Mouse (Mus musculus): ENCODE measurements at regions not wholly inside any gene's neighbourhood (a gene's known extent, or its start where the extent isn't known, plus 50 kb on each side); places are given as distances from the start of the nearest gene placed in this dataset.

DNA sequence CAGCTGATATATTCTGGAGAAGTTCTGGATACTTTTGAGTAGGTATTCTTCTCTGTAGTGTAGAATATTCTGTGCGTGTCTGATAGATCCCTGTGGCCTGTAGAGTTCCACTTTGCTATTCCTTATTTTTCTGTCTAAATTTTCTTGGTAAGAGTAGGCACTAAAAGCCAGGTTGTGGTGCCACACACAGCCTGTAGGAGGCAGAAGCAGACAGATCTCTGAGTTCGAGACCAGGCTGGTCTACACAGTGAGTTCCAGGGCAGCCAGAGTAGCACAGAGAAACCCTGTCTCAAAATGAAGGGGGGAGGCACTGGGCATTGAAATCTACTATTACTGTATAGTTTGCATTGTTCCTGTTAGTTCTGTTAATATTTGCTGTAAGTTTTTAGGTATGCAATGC is 147.4 kb downstream of the Icos start:
- no peak for ATAC-seq (replicated peaks; ENCODE audit: low FRiP score, poor library complexity, severe bottlenecking)

DNA sequence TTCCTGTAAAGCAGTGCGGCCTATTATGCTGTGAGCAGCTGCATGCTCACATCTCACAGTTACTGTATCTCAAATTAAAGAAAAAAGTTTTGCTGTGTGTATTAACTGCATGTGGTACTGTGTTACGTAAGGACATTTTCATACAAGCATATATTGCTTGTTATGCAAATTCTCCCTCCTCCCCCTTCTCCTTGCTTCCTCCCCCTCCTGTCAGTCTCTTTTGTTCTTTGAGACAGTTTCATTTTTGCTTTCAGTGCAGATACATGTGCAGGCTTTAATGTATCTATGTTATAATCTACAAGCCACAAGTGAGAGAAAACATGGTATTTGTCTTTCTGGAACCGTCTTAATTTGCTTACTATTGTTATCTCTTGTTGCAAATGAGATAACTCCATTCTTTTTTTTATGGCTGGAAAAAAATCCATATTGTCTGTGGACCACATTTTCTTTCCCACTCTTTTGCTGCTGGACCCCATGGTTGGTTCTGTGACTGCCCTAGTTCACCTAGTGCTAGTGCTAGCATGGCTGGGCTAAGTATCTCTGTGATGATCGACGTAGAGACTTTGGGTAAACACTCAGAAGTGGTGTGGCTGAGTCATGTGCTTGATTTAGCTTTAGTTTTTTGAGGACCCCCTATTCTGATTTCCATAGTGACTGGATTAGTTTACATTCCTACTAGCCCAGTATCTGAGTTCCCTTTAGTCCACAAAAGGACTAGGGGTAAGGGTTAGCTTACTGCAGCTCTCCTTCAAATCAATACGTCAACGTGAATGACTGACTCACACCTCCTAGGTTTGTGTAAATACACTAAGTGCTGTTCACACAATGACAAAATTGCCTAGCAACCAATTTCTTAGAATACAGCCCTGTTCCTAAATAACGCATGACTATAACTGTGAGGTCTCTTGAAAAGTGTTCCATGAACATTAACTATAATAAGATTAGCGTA is 158.1 kb downstream of the Icos start:
- no peak for ATAC-seq (replicated peaks; ENCODE audit: low FRiP score, poor library complexity, severe bottlenecking)

DNA sequence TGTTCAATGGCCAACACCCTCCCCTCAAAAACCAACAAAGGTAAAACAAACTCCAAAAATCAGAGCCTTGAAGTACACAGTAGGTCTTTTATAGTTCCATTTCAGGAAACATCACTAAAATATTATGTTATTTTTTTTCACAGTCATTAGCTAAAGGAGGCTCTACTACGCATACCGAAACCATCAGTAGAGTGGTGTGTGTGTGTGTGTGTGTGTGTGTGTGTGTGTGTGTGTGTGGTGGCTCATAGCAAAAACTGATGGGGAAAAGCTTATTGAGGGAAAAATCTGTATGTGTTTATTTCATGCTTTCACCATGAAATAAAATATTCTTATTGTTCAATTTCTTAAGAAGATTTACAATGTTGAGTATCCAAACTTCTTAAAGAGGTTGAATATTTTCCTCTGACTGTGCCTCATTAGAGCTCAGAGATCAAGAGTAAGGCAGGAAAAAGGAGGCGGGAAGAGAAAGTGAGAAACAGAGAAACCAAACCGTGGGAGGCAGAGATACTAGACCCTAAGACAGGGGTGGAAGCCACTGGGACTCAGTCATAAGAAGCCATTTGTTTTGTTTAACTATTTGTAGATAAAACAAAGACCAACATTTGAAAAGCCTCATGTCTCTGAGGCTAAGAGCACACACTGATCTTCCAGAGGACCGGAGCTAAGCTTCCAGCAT is 159.6 kb downstream of the Icos start:
- no peak for ATAC-seq (replicated peaks; ENCODE audit: low FRiP score, poor library complexity, severe bottlenecking)

DNA sequence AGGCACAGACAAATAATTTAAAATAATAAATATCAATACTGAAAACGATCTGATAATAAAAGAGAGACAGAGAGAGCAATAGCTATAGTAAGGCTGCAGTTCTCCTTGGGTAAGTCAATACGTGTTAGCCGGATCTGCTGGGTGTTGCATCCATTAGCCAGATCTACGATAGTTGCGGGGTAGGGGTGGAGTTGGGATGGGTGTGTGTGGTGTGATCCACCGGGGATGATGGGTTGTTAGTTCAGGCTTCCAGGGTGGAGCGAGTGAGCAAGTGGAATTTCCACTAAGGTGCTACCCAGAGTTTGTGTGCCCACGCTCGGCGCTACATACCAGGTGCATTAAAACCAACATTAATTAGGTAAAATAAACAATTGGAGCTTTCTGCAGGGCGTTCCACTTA is 160.2 kb downstream of the Icos start:
- ATAC-seq (replicated peaks; ENCODE audit: low FRiP score, poor library complexity, severe bottlenecking): no peak

DNA sequence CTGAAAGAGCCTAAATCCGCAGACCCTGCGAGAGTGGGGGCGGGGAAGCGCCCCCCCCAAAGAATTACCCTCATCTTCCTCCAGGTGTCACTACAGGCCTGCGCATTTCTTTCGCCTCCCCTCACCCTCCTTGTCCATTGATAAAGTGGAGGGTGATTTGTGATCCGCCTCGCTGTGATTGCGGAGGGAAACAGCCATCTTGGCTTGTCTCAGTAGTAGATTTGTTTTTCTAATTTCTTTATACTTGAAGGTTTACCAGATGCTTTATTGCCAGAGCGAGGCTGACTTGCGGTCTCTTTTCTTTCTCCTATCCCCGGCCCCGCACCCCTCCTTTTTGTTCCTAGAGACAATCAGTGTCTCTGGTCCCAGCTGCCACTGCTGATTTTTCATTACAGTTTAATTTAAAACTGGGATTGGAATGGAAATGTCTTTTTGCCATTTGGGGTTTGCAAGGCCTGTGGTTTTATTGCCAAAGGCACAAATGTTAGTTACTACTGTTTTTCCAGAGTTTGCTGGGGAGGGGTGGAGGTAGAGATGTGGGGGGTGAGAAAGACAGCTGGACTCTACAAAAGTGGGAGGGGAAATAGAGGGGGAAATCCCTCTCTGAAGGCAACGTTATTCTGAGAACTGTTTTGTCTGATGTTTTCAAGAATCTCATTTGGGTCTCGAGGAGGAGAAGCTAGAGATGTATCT is 161.7 kb downstream of the Icos start:
- ATAC-seq (replicated peaks; ENCODE audit: low FRiP score, poor library complexity, severe bottlenecking): no peak

DNA sequence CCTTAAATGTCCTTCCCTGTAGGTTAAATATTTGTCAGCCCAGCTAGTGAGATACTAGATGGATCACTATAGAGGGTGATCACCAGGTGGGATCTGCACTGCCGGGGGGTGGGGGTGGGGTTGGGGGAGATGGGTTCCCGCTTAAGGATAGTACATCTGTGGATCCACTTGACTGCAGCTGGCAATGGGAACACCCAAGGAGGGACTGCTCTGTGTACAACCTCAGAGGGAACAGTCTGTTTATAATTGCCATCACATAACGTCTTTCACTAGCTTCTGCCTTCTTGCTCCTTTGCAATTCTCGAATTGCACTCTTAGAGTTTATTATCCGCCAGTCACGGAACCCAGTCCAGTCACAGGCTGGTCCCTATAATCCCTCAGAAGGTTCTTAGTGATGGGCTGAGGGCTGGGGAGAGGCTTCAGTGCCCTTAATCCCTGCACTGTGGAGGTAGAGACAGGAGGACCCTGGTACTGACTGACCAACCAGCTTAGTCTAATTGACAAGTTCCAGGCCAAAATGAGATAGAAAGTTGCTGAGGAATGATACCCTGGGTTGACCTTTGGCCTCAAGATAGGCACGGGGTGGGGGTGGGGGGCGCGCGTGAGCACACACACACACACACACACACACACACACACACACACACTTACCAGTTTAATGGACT is 162.4 kb downstream of the Icos start:
- ATAC-seq (replicated peaks; ENCODE audit: low FRiP score, poor library complexity, severe bottlenecking): no peak

DNA sequence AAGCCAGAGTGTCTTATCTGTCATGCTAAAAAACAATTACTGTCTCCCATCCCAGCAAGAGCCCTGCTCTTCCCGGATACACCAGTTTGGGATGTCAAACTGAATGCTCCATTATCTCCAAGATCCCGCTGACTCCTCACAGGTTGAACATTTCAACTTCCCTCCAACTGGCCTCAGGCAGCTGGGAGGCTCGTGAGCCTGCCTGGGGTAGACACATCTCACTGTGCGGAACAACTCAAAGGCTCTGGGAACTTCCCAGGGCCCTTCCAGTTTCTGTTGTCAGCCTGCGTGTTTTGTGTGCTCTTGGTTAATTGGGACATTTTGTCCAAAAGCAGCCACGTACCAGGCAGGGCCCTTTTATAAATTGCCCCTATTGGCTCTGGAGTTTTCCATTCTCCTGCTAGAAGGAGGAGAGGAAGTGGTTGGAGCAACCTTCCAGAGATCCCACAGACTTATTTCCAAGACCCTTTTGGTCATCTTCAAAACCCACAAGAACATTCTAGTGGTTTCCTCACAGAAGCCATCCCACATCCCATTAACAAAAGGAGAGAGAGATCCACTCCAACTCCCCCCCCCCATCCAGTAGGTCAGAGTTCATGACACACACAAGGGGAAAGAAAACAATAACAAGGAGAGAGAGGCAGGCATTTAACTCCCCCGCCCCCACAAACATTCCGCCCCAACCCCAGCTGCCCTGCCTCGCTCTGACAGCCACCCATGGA is 163.3 kb downstream of the Icos start:
- ATAC-seq (replicated peaks; ENCODE audit: low FRiP score, poor library complexity, severe bottlenecking): no peak

DNA sequence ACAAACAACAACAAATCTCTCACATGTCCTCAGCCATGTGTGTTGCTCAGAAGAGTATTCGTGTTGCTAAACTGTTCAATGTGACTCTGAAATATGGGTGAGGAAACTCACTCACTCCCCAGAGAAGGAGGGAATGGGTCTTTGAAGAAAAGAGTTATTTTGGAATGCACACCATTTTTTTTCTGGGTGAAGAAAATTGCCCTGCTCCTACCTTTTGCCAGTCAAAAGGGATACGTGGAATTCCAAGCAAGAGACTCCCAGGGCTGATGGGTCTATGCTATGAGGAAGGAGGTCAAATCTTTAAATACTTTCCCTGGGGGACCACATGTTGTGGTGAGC is 163.8 kb downstream of the Icos start:
- ATAC-seq (replicated peaks; ENCODE audit: low FRiP score, poor library complexity, severe bottlenecking): no peak

DNA sequence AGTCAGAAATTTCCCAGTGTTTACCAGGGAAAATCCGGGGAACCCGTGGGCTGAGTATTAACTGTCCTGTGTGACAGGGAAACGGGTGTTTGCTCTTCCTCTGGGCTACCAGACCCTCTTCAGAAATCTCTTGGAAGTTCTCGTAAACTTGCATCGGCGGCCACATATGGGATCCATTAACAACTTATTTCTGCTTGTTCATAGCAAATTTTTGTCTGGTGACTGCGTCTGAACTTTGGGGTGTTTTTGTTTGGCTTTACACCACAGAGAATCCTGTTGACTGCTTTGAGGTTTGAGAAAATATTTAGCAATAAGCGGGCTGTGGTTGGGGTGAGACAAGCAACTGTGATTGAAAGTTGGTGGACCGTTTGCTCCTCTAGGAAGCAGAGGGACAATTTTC is 164.2 kb downstream of the Icos start:
- ATAC-seq (replicated peaks; ENCODE audit: low FRiP score, poor library complexity, severe bottlenecking): no peak

DNA sequence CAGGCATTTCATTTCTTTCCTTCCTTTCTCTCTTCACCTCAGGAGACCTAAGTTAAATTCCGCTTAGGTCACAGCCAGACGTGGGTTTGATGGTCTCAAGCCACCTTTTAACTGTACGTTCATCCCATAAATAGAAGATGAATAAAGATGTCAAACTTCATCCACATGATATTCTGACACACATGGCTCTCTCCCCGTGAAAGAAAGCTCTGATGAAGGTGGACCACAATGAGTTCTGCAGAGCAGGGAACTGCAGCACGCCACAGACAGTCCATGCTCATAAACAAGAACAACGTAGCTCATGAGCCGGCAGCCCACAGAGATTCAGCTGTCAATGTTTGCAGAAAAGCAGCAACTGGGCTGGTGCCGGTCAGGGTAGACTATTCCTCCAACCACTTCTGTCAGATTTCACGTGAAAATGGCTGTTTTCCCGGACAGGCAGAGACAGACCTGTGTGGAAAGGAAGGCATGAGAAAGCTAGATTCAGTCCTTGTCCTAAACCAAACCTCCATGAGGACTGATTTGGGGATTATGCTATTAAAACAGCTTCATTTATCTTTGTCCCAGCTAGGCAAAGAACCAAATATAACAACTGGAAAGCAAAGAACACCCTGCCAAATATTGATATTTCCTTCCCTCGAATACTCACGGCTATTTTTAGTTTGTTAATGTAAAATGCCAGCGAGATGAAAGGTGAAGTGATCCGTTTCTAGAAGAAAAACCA is 165.5 kb downstream of the Icos start:
- ATAC-seq (replicated peaks; ENCODE audit: low FRiP score, poor library complexity, severe bottlenecking): no peak

DNA sequence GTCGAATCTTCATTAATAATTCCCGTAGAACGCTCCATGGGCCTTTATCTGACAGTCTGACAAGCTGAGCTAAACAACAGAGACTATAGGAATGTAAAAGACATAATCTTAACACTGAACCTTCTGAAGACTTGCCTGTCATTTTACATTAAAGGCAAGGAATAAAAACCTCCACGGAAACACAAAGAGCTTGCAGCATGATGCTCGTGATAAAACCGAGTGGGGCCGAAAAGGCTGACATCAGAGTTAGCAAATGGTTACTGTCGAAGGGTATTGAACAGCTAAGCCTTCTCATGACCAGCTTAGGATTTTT is 166.0 kb downstream of the Icos start:
- ATAC-seq (replicated peaks; ENCODE audit: low FRiP score, poor library complexity, severe bottlenecking): no peak

DNA sequence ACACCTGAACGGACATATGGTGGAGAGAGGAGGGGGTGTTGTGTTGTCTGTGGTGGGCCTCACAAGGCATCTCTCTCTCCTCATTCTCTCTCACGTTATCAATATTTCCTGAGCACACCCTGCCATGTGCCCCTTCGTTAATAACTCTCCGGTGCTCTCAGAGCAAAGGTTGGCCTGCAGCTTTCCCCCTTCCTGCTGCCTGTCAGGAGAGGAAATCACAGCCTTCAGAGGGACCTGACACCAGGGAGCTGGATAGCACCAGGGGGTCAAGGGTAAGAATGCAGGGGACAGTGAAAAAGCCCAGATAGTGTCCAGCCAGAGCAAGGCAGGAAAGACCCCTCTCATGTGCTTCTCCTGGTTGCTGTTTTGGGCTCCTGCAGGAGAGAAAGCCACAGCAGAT is 167.3 kb downstream of the Icos start:
- no peak for ATAC-seq (replicated peaks; ENCODE audit: low FRiP score, poor library complexity, severe bottlenecking)

DNA sequence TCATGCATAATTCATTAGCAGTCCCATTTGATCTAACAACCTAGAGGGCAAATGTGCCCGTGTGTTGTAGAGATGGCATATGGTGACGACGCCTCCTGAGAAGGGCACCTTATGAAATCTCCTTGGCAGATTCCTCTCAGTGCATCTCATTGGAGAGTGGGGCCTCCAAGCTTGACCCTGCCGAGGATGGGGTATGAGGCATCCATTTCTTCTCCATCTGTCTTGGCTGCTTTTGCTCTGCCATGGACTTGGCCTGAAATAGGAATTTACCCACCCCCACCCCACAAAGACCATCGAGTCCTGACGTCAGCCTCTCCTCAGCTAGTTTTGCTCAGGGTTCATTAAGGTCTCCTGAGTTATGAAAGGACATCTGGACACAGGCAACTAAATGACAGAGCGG is 167.8 kb downstream of the Icos start:
- ATAC-seq (replicated peaks; ENCODE audit: low FRiP score, poor library complexity, severe bottlenecking): no peak

DNA sequence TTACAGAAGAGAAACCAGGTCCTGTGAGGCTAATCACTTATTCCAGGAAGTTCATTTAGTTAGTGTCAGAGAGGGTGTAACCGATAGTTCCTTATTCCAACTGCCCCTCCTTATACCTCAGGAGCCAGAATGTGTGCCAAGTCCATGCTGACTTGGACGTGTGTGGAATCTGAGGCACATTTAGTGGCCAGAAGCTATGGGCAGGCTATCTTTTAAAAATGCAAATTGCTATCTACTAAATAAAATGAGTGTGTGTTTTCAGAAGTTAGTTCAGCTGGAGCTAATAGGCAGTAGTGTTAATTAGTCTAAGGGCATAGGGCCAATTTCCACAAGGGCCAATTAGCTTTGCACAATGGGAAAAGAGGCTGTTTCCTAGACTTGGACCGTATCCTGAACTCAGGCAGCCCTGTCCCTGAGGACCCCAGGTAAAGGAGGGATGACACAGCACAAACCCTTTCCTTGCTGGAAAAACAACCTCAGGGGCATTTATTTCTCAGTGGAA is 168.5 kb downstream of the Icos start:
- ATAC-seq (replicated peaks; ENCODE audit: low FRiP score, poor library complexity, severe bottlenecking): no peak

DNA sequence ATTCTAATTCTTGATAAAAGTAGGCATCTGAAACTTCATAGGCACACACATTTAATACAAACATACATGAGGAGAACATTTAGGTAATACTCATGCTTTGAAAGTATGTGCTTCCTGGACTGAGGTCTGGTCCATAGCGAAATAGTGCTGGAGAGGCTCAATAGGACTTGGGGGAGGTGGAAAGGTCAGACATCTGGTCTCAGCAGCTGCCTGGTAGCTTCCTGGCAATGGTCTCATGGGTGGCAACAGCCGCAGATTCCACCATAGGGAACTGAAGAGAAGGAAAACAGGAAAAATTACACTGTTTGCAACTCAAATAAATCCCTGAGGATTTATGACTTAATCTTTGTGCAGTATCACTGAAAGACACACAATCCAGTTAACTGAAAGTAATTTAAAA is 174.0 kb downstream of the Icos start:
- ATAC-seq (replicated peaks; ENCODE audit: low FRiP score, poor library complexity, severe bottlenecking): no peak

DNA sequence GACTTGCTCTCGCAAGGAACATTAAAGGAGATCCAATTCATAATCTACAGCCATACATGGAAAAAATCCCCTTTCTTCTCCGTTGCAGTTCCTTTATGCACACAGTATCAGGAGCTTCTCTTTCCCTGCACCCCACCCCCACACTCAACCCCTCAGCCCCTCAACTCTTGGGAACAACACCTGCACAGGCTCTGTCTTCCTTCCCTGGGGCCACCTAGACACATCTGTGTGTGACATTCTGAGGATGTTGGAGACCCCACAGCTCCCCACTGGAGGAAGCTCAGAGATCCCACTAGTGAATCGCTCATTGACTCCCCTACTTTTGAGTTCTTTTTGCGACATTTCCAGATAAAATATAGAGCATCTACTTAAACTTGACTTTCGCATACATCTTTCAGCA is 174.4 kb downstream of the Icos start:
- no peak for ATAC-seq (replicated peaks; ENCODE audit: low FRiP score, poor library complexity, severe bottlenecking)

DNA sequence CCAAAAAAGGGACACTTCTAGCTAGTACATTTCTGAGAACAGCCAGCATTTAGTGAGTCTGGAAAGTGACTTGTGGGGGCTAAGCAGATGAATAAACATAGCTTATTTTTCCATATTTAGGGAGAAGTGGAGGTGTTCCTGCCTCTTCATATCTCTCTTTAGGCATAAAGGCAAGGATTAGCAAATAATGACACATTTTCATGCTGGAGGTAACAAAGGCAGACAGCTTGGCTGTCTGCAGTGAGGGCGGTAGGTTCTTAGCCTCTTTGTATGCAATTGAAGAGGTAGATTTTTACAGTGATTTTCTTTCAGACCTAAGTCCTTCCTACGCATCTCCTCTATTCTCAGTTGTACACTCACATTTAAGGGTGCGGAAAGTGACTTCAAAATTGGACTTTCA is 176.5 kb downstream of the Icos start:
- ATAC-seq (replicated peaks; ENCODE audit: low FRiP score, poor library complexity, severe bottlenecking): no peak

DNA sequence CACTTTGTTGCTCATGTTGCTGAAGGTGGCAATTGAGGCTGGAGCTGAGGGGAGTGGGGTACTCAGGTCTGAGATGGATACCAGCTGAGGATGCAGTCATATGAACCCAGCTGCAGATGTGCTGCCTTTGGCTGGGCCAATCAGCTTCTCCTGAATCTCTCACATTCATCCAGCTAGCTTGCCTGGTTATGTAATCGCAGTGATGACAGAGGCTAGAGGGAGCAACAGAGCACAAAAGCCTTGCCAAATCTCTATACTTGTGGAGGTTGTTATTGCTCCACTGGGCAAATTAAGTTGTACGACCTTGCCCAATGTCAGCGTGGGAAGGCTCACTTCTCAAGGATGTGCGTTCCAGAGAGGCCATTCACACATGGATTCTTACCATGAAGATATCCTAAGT is 179.5 kb downstream of the Icos start:
- ATAC-seq (replicated peaks; ENCODE audit: low FRiP score, poor library complexity, severe bottlenecking): no peak

DNA sequence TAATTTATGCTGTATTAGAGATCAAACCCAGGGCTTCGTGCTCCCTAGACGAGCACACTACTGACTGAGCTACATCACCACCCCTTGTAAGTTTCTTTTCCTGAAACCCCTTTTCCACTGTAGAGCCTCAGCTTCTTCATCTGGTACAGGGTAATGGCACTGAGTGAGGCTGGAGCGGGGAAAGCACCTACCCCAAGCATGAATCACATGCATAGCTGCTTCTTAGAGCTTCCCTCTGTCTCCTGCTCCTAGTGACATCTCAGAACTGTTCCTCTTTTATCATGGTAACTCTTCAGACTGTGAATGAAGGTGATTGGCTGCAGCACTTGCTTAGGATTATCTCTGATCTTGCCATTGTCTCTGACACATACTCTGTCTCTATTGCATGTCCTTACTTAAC is 182.8 kb downstream of the Icos start:
- ATAC-seq (replicated peaks; ENCODE audit: low FRiP score, poor library complexity, severe bottlenecking): no peak

All from erythroblast, adult 5-6 weeks (primary cell).